Mouse (Mus musculus): Measurements from ENCODE around the gene Pakap.

The Pakap gene

GRCm38 (mm10) chr4:57625756-57626155, 57.8 kb downstream of the Pakap start:
- in situ Hi-C loops (cut with MboI), result no loop called here

- in situ Hi-C loops (cut with MboI), result no loop called here
Measured at GRCm38 (mm10) chr4:57626921-57627320, 58.9 kb downstream of the Pakap start.

DNA sequence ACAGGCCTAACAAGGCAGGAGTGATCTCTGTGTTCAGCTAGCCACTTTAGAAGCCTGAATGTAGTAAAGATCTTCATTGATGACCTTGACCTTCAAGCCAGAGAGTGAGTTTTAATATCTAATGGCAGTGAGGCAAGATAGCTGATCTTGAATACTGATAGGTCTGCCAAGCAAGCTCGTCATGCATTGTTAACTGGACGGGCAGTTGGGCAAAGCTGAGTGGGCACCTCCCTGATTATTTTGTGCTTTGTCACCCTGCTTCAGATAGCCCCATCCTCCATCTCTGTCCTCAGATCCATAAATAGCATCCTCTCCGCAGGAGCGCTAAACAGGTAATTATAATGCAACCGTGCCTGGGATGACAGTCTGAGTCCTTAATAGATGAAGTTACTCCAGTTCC, 64.4 kb downstream of the Pakap start:
- in situ Hi-C loops (cut with MboI), result no loop called here

DNA sequence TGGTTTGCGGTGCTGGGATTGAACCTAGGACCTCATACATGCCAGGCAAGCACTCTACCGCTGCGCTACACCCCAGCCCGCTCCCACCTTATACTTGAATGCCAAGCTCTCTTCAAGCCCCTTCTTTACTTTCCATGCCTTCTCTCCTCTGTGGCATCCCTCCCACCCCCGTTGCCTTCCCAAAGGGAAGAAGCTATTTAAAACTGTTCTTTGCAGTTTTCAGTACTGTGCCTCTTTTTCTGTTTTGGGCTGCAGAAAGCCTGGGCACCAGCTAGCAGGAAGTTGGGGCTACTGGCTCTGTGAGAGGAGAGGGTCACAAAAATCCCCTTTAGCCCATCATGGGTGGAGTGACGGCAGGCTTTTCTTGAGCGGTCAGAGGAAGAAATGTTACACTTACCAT, 65.1 kb downstream of the Pakap start:
- in situ Hi-C loops (cut with MboI), result no loop called here

DNA sequence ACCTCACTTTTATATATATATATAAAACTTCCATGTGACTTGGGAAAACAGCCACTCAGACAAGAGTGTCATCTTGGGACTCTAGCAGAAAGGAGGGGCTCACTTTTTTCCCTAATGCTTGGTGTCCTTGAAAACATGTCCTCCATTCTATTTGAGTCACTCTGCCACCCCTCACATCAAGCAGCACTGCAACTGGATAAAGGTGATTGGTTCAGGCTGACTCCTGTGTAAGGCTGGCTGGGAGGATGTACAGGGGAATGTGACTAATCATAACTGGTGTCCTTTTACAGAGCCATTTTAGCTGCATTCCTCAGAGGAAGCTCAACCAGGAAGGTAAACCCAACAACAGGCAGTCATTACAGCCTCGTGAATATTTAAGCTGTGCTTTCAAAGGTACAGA, 67.0 kb downstream of the Pakap start:
- in situ Hi-C loops (cut with MboI), result no loop called here

GRCm38 (mm10) chr4:57636782-57637482, 69.0 kb downstream of the Pakap start:
- in situ Hi-C loops (cut with MboI), result no loop called here

DNA sequence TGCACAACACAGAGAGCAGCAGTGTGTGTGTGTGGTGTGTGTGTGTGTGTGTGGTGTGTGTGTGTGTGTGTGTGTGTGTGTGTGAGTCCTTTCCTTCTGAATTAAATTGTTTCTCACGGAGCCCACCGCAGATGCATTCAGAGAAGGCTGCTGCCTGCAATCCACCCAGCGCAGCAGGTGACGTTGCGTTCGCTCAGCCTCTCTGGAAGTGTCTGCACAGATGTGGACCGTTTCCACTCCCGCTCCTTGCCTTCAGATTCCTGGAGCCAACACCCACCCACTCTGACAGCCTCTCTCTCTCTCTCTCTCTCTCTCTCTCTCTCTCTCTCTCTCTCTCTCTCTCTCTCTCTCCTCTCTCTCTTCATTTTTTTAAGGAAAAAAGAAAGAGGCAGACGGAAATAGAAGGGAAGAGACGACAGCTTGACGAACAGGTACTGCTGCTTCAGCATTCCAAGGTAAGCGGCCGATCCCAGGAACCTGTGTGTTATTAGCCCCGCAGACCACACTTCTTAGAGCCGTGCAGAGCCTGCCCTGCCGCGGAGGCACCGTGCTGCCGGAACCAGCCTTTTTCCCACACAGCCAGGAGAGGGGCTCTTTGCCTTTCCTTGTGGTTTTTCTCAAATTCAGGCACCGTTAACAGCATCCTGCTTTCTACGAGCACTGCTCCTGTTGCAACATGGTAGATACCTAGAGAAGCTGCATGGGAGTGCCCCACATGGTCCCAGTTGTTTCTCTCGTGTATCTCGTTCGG, 69.8 kb downstream of the Pakap start:
- in situ Hi-C loops (cut with MboI), result no loop called here

- in situ Hi-C loops (cut with MboI), result no loop called here
Measured at GRCm38 (mm10) chr4:57638941-57639340, 71.0 kb downstream of the Pakap start.

GRCm38 (mm10) chr4:57640222-57640621, 72.2 kb downstream of the Pakap start:
- in situ Hi-C loops (cut with MboI), result no loop called here

DNA sequence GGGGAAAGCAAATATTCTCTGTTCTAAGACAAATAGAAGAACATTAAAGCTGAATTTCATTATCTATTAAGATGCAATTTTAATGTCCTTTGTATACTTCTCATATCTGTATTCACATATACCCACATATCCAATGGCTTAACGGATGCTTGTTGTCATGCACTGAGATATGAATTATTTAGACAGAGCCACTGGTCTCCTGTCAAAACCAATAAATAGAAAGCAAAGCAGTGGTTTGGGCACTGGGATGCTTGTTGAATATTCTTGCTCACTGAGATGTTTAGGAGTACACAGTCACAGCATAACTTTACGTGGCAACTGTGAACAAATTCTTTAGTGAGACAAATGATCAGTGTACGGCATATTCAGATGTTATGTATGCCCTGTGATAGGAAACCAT, 73.0 kb downstream of the Pakap start:
- in situ Hi-C loops (cut with MboI), result no loop called here

DNA sequence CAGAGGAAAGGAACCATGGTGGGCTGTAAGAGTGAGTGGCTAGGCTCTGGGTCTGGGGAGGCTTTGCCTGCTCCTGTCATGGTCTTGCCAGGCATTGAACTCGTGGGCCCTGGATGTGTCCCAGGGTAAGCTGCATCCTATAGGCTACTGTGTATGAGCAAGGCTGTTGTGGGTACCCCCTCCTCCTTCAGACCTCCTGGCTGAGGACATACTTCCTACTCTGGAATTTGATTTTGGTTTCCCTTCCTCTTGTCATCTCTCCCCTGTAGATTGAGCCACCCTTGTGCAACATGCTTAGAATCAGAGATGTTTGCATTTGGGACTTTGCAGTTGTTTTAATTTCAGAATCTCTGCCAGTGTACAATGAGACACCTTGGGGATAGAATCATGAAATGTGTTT, 83.0 kb downstream of the Pakap start:
- in situ Hi-C loops (cut with MboI), result no loop called here

- in situ Hi-C loops (cut with MboI), result no loop called here
Measured at GRCm38 (mm10) chr4:57651547-57651946, 83.6 kb downstream of the Pakap start.

DNA sequence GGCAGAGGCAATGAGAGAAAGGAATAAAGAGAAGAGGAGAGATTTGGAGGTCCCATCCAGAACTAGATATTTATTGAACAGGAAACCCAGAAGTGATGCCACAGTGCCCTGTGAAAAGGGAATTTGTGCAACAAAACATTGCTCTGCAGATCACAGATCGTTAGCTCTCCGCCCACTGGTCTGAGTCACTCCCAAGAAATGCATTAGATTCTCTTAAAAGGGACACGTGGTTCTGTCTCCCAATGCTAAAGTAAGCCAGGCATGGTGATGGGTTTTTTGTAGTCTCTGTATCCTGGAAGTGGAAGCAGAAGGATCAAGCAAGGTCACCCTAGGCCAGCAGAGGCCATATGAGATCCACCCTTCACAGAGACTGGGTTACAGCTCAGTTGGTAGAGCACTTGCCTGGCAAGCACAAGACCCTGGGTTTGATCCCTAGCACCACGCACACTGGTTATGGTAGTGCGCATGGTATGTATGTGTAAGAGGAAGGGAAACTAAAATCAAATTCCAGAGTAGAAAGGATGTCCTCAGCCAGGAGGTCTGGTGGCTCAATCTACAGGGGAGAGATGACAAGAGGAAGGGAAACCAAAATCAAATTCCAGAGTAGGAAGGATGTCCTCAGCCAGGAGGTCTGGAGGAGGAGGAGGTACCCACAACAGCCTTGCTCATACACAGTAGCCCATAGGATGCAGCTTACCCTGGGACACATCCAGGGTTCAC, 84.4 kb downstream of the Pakap start:
- in situ Hi-C loops (cut with MboI), result no loop called here

GRCm38 (mm10) chr4:57655966-57656365, 88.0 kb downstream of the Pakap start:
- in situ Hi-C loops (cut with MboI), result no loop called here

- in situ Hi-C loops (cut with MboI), result no loop called here
Measured at GRCm38 (mm10) chr4:57656388-57656787, 88.4 kb downstream of the Pakap start.

DNA sequence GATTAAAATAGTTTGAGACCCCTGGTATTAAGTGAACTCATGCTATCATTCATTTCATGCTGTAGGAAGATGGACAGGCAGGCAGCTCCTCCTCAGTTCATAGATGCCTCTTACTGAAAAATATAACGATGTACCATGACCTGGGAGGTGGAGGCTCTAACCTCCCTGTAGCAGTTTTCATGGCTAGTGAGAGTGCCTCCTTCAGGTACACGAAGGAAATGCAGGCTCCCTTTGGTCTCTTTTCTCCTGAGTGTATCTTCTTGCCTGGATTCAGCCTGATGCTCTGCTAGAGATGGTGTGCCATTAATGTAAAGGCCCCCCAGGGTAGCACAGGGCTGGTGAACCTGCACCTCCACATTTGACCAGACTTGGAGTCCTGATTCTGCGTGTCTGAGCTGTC, 88.9 kb downstream of the Pakap start:
- in situ Hi-C loops (cut with MboI), result no loop called here

GRCm38 (mm10) chr4:57660470-57660869, 92.5 kb downstream of the Pakap start:
- in situ Hi-C loops (cut with MboI), result no loop called here

GRCm38 (mm10) chr4:57666101-57666500, 98.1 kb downstream of the Pakap start:
- in situ Hi-C loops (cut with MboI), result no loop called here

DNA sequence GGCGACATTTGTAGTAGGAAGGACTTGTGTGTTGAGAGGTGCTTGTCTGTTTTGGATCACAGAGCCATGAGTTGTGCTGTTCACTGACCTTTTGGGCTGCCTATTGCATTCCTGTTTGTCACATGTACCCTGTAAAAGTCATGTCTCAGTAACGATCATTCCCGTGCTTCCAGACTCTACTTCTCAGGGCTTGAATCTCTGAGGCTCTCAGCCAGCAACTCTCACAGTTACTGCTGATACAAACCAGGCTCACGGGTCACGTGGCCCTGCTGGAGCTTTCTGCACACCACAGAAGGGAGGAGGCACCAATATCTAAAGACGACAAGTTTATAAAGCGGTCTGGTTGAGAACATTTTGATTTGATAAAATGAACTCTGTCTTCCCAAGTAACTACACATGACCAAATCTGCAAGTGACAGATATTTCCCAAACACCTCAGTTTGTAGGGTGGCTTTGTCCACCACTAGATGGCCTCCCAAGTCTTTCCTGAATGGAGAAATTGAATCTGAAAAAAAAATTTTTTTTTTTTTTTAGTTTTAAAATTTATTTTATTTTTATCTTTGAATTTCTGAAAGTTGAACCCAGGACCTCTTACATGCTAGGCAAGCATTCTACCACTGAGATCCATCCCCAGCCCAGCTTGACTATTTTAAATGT, 103.0 kb downstream of the Pakap start:
- in situ Hi-C loops (cut with MboI), result loop anchor here (5.0 kb wide), 1 partner anchor 211 kb away; no protein-coding TSS in a partner anchor

- in situ Hi-C loops (cut with MboI), result loop anchor here (5.0 kb wide), 1 partner anchor 210 kb away; no protein-coding TSS in a partner anchor
Measured at GRCm38 (mm10) chr4:57672541-57672940, 104.6 kb downstream of the Pakap start.

- in situ Hi-C loops (cut with MboI), result loop anchor here (5.0 kb wide), 1 partner anchor 209 kb away; no protein-coding TSS in a partner anchor
Measured at GRCm38 (mm10) chr4:57672996-57673906, 105.3 kb downstream of the Pakap start.
